Mouse (Mus musculus) kidney, adult 2 months (tissue): ENCODE data around the gene Glrx.

Experiments used
- CTCF ChIP-seq: fragments of 200-500 bp; conservative IDR thresholded peaks from 2 replicates; pipeline ENCODE4 v1.5.1; 2011; ENCODE audit warnings: low read depth, mild to moderate bottlenecking, control low read depth, low read length, moderate library complexity, mixed read lengths; ENCODE audit not compliant: insufficient read depth, insufficient read length
- POLR2A ChIP-seq: fragments of 200-500 bp; IDR thresholded peaks from one replicate; pipeline ENCODE4 v1.6.1; 2011; ENCODE audit warnings: low read depth, low read length, control low read depth

- TF ChIP-seq POLR2A: no peak
- TF ChIP-seq CTCF: no peak
These were observed 44.1 kb downstream of the Glrx start for GRCm38 (mm10) chr13:75883792-75884191.
